Mouse (Mus musculus) midbrain, embryonic 14.5 days (tissue): Measurements from ENCODE around the gene Nup210l. TPM values are rescaled to one million over a fixed set of nuclear protein-coding genes. Genes with fewer than 3 reads are reported as not detected.

Experiments
- ATAC-seq: fragments of 200-750 bp; cut with Nextera tagmentation; 2 replicates; pipeline ENCODE4 v1.8.0; 2017; ENCODE audit warnings: moderate number of reproducible peaks, moderate library complexity; ENCODE audit not compliant: low FRiP score, low TSS enrichment
- DNase-seq: peaks from one replicate; pipeline ENCODE4 v3.0.0-alpha.2; 2015
- H3K27ac ChIP-seq: fragments of 300-500 bp; sonication (generic); replicated peaks from 2 replicates; pipeline ENCODE4 v1.5.1; 2014; ENCODE audit warnings: mild to moderate bottlenecking, low read depth, low read length, moderate library complexity
- H3K27me3 ChIP-seq: fragments of 300-500 bp; sonication (generic); 2 replicates; pipeline ENCODE4 v1.6.1; 2014; ENCODE audit warnings: low read length, control low read depth, mixed read lengths; ENCODE audit not compliant: control insufficient read depth, insufficient read depth
- H3K36me3 ChIP-seq: fragments of 300-500 bp; sonication (generic); 2 replicates; pipeline ENCODE4 v1.6.1; 2014; ENCODE audit warnings: low read length, control low read depth; ENCODE audit not compliant: control insufficient read depth, insufficient read depth
- H3K4me1 ChIP-seq: fragments of 300-500 bp; sonication (generic); 2 replicates; pipeline ENCODE4 v1.6.1; 2014; ENCODE audit warnings: mild to moderate bottlenecking, antibody characterized with exemption, low read length, control low read depth; ENCODE audit not compliant: control insufficient read depth, insufficient read depth
- H3K4me2 ChIP-seq: fragments of 300-500 bp; sonication (generic); 2 replicates; pipeline ENCODE4 v1.6.1; 2014; ENCODE audit warnings: mild to moderate bottlenecking, low read length, moderate library complexity
- H3K4me3 ChIP-seq: fragments of 300-500 bp; sonication (generic); replicated peaks from 2 replicates; pipeline ENCODE4 v1.5.1; 2014; ENCODE audit warnings: low read depth, low read length
- H3K9ac ChIP-seq: fragments of 300-500 bp; sonication (generic); replicated peaks from 2 replicates; pipeline ENCODE4 v1.6.1; 2014; ENCODE audit warnings: mild to moderate bottlenecking, low read length, moderate library complexity
- H3K9me3 ChIP-seq: fragments of 300-500 bp; sonication (generic); 2 replicates; pipeline ENCODE4 v1.6.1; 2016; ENCODE audit warnings: low read length, control low read depth, mixed read lengths; ENCODE audit not compliant: control insufficient read depth
- WGBS: fragments of 180-500 bp; shearing (Covaris S2); extraction: QIAGEN DNeasy Blood & Tissue Kit; methylation state at CpG from one replicate; pipeline ENCODE4 v1.1.7; 2014; 5-methylcytosine and 5-hydroxymethylcytosine counted together
- polyA plus RNA-seq: library from polyadenylated mRNA; unstranded; fragments of >200 nt; fragmentation: Nextera tagmentation; extraction: Ambion mirVana; gene quantifications from 2 replicates; pipeline ENCODE4 v1.2.1, GENCODE M21; 2014

Nup210l gene
- polyA plus RNA-seq, 1 experiment from 2014 or later: 0.61 TPM

DNA sequence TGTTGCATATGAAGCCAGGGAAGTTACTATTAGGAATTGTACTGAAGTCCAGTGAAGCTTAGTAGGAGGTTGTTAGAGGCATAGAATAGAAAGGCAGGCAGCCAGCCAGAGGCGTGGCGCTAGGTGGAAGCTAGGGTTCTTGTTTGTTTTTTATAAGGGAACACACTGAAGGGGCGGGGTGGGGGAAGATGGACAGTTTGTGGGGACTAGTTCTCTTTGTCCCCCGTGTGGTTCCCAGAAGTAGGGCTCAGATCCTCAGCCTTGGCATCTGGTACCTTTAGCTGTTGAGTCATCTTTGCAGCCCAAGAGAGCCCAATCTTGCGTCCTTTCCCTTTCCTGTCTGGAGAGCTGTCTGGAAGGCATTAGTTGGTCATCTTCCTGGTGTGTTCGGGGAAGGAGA, 18.7 kb upstream of the Nup210l start:
- Histone ChIP-seq H3K9me3 (no peaks in the 10 kb centered on the region), H3K27ac (no peak overlapping the region), H3K4me1 (peaks cover 32% of the 10 kb centered on the region), H3K27me3 (no peaks in the 10 kb centered on the region), H3K36me3 (peaks cover 37% of the 10 kb centered on the region), H3K9ac (no peak overlapping the region), H3K4me2 (no peak overlapping the region), H3K4me3 (no peak overlapping the region)
- no peak for DNase-seq
- no peak for ATAC-seq
- 93% methylated on average over 6 of the region's 6 CpGs for WGBS

DNA sequence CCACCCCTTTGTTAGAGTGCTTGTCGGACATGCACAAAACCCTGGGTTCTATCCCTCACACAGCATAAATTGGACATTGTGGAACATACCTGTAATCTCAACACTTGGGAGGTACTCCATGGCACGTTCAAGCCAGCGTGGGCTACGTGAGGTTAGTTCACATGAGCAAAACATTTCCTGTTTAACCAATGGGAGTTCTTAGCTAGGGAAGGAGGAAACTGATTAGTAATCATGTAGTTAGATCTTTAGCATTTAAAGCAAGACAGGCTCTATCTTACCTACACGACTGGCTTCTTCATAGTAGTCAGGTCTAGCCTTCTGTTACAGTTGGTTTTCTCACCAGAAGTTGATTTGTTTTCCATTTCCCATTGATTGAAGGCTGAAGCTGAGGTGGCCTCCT, 17.9 kb upstream of the Nup210l start:
- ATAC-seq: no peak
- H3K9ac ChIP-seq: no peak overlapping the region
- no peak for DNase-seq
- WGBS: 97% methylated on average over 5 of the region's 5 CpGs
- no peaks in the 10 kb centered on the region for H3K27me3 ChIP-seq
- H3K36me3 ChIP-seq: peaks cover 45% of the 10 kb centered on the region
- H3K27ac ChIP-seq: no peak overlapping the region
- H3K4me1 ChIP-seq: peaks cover 25% of the 10 kb centered on the region
- no peak overlapping the region for H3K4me3 ChIP-seq
- H3K9me3 ChIP-seq: no peaks in the 10 kb centered on the region
- H3K4me2 ChIP-seq: no peak overlapping the region

- no peak overlapping the region for H3K27ac ChIP-seq
- DNase-seq (no peak), ATAC-seq (no peak)
- no peaks in the 10 kb centered on the region for H3K9me3 ChIP-seq
- no peak overlapping the region for H3K4me2 ChIP-seq
- peaks cover 68% of the 10 kb centered on the region for H3K36me3 ChIP-seq
- peaks cover 9% of the 10 kb centered on the region; the same call in 1 of the 2 replicates for H3K4me1 ChIP-seq
- H3K9ac ChIP-seq: no peak overlapping the region
- WGBS: 93% methylated on average over 2 of the region's 2 CpGs
- no peaks in the 10 kb centered on the region for H3K27me3 ChIP-seq
- H3K4me3 ChIP-seq: no peak overlapping the region
Measured at GRCm38 (mm10) chr3:90088617-90089016, 15.3 kb upstream of the Nup210l start.

DNA sequence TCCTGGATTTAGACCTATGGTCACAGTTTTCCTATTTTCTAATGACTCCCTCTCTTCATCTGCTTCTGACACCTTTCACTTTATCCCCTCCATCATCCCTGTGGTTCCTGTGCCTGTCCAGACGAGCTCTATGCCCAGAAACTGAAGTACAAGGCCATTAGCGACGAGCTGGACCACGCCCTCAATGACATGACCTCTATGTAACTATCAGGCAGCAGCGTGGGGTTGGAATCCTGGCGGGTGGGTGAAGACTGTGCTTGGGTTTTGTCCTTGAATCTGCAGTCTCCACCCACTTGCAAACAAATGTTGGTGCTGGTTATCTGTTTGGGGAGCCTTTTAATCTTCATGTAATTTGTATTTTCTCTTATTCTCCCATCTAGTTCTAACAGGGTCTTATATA, 13.0 kb upstream of the Nup210l start:
- Histone ChIP-seq H3K27ac (no peak overlapping the region), H3K36me3 (peaks cover 82% of the 10 kb centered on the region), H3K4me1 (no peaks in the 10 kb centered on the region), H3K4me3 (no peak overlapping the region), H3K9me3 (no peaks in the 10 kb centered on the region), H3K4me2 (no peak overlapping the region), H3K27me3 (no peaks in the 10 kb centered on the region), H3K9ac (no peak overlapping the region)
- ATAC-seq (no peak), DNase-seq (no peak)
- 95% methylated on average over 6 of the region's 6 CpGs for WGBS

- Histone ChIP-seq H3K4me2 (no peak overlapping the region), H3K27ac (no peak overlapping the region), H3K36me3 (peaks cover 74% of the 10 kb centered on the region), H3K4me1 (no peaks in the 10 kb centered on the region), H3K4me3 (no peak overlapping the region), H3K9me3 (no peaks in the 10 kb centered on the region), H3K9ac (no peak overlapping the region), H3K27me3 (no peaks in the 10 kb centered on the region)
- DNase-seq: no peak
- no peak for ATAC-seq
- WGBS: 97% methylated on average over 3 of the region's 3 CpGs
Measured at GRCm38 (mm10) chr3:90094453-90094852, 9.5 kb upstream of the Nup210l start.

DNA sequence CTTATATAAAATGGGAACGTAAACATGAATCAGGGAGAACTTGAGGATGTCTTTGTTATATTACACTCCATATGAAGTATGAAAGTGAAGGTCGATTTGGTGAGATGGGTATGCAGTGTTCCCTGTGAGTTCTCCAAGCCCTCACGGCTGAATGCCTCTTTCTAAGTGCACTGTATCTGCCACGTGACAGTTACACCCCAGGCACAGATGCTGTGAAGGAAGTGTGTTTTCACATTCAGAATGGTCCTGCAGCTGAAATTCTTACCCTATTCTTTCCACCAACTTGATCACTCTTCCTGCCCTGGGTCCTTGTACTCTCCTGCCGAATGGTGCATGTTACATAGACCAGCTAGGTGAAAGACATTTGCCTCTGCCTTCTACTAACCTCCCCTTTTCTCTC, 6.0 kb upstream of the Nup210l start:
- DNase-seq: no peak
- no peak for ATAC-seq
- H3K4me3 ChIP-seq: no peak overlapping the region
- H3K9me3 ChIP-seq: no peaks in the 10 kb centered on the region
- no peak overlapping the region for H3K27ac ChIP-seq
- no peaks in the 10 kb centered on the region for H3K4me1 ChIP-seq
- WGBS: 85% methylated on average over 5 of the region's 5 CpGs
- no peak overlapping the region for H3K9ac ChIP-seq
- H3K27me3 ChIP-seq: no peaks in the 10 kb centered on the region
- peaks cover 45% of the 10 kb centered on the region for H3K36me3 ChIP-seq
- no peak overlapping the region for H3K4me2 ChIP-seq

DNA sequence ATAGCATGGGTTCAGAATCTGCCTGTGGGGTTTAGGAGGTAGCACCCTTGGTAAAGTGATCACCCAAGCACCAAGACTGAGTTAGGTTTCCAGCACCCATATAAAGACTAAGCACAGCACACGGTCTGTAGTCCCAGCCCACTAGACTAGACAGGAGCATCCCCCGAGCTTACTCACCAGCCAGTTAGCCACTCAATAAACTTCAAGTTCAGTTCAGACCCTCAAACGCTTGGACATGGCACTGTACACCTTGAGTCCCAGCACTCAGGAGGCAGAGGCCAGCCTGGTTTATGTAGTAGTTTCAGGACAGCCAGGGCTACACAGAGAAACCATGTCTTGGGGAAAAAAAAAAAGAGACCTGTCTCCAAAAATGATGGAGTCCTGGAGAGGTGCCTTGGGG, 2.9 kb upstream of the Nup210l start:
- 95% methylated on average over 3 of the region's 3 CpGs for WGBS
- no peak overlapping the region for H3K27ac ChIP-seq
- no peak overlapping the region for H3K4me2 ChIP-seq
- no peak overlapping the region for H3K9ac ChIP-seq
- DNase-seq: no peak
- no peaks in the 10 kb centered on the region for H3K27me3 ChIP-seq
- peaks cover 24% of the 10 kb centered on the region for H3K36me3 ChIP-seq
- ATAC-seq: no peak
- H3K4me1 ChIP-seq: no peaks in the 10 kb centered on the region
- no peak overlapping the region for H3K4me3 ChIP-seq
- no peaks in the 10 kb centered on the region for H3K9me3 ChIP-seq

- no peak overlapping the region for H3K27ac ChIP-seq
- H3K4me2 ChIP-seq: no peak overlapping the region
- H3K36me3 ChIP-seq: peaks cover 24% of the 10 kb centered on the region
- no peaks in the 10 kb centered on the region for H3K4me1 ChIP-seq
- H3K27me3 ChIP-seq: no peaks in the 10 kb centered on the region
- ATAC-seq (no peak), DNase-seq (no peak)
- H3K9ac ChIP-seq: no peak overlapping the region
- no peak overlapping the region for H3K4me3 ChIP-seq
- 96% methylated on average over 2 of the region's 2 CpGs for WGBS
- H3K9me3 ChIP-seq: no peaks in the 10 kb centered on the region
Measured at GRCm38 (mm10) chr3:90101673-90102072, 2.3 kb upstream of the Nup210l start.

DNA sequence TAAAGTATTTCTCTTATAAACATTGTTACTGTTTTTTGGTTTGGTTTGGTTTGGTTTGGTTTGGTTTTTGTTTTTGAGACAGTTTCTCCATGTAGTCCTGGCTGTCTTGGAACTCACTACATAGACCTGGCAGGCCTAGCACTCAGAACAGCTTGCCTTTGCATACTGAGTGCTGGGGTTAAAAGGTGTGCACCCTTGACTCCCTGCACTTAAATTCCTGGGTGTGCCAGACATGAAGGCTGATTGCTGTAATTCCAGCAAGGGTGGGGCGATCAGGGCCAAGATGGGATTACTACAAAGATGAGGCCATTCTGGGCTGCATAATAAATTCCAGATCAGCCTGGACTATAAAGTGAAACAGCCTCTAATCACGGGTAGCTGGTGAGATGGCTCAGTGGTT, 1.7 kb upstream of the Nup210l start:
- no peaks in the 10 kb centered on the region for H3K27me3 ChIP-seq
- peaks cover 24% of the 10 kb centered on the region for H3K36me3 ChIP-seq
- WGBS: 78% methylated on average over 2 of the region's 2 CpGs
- no peaks in the 10 kb centered on the region for H3K4me1 ChIP-seq
- H3K27ac ChIP-seq: no peak overlapping the region
- H3K4me2 ChIP-seq: no peak overlapping the region
- H3K4me3 ChIP-seq: no peak overlapping the region
- DNase-seq: no peak
- H3K9ac ChIP-seq: no peak overlapping the region
- no peak for ATAC-seq
- no peaks in the 10 kb centered on the region for H3K9me3 ChIP-seq
